Mouse (Mus musculus) forebrain, embryonic 11.5 days (tissue): ENCODE measurements around the gene R3hdm2. TPM values are rescaled to one million over a fixed set of nuclear protein-coding genes. Genes with fewer than 3 reads are reported as not detected.

ENCODE experiments used
- ATAC-seq: fragments of 200-750 bp; cut with Nextera tagmentation; replicated peaks from 2 replicates; pipeline ENCODE4 v1.8.0; 2017; ENCODE audit warnings: moderate TSS enrichment; ENCODE audit not compliant: low FRiP score
- DNase-seq: peaks from one replicate; pipeline ENCODE4 v3.0.0-alpha.2; 2017; ENCODE audit warnings: low spot score
- H3K27ac ChIP-seq: fragments of 300-500 bp; sonication (generic); 2 replicates; pipeline ENCODE4 v1.5.1; 2014; ENCODE audit warnings: low read depth, low read length
- H3K27me3 ChIP-seq: fragments of 300-500 bp; sonication (generic); 2 replicates; pipeline ENCODE4 v1.6.1; 2014; ENCODE audit warnings: mild to moderate bottlenecking, low read length, mixed read lengths; ENCODE audit not compliant: control insufficient read depth, insufficient read depth
- H3K36me3 ChIP-seq: fragments of 300-500 bp; sonication (generic); 2 replicates; pipeline ENCODE4 v1.6.1; 2014; ENCODE audit warnings: mild to moderate bottlenecking, low read length, moderate library complexity, mixed read lengths; ENCODE audit not compliant: control insufficient read depth, insufficient read depth
- H3K4me1 ChIP-seq: fragments of 300-500 bp; sonication (generic); replicated peaks from 2 replicates; pipeline ENCODE4 v1.6.1; 2014; ENCODE audit warnings: low read length, mixed read lengths; ENCODE audit not compliant: control insufficient read depth, insufficient read depth
- H3K4me2 ChIP-seq: fragments of 300-500 bp; sonication (generic); 2 replicates; pipeline ENCODE4 v1.6.1; 2014; ENCODE audit warnings: low read depth, mild to moderate bottlenecking, low read length, moderate library complexity, mixed read lengths; ENCODE audit not compliant: severe bottlenecking
- H3K4me3 ChIP-seq: fragments of 300-500 bp; sonication (generic); 2 replicates; pipeline ENCODE4 v1.5.1; 2014; ENCODE audit warnings: low read depth, low read length
- H3K9ac ChIP-seq: fragments of 300-500 bp; sonication (generic); 2 replicates; pipeline ENCODE4 v1.6.1; 2014; ENCODE audit warnings: low read length
- H3K9me3 ChIP-seq: fragments of 300-500 bp; sonication (generic); 2 replicates; pipeline ENCODE4 v1.6.1; 2016; ENCODE audit warnings: low read length, mixed read lengths; ENCODE audit not compliant: control insufficient read depth
- WGBS: fragments of 180-500 bp; shearing (Covaris S2); extraction: QIAGEN DNeasy Blood & Tissue Kit; methylation state at CpG from one replicate; pipeline ENCODE4 v1.1.7; 2014; 5-methylcytosine and 5-hydroxymethylcytosine counted together
- polyA plus RNA-seq: library from polyadenylated mRNA; unstranded; fragments of >200 nt; fragmentation: Nextera tagmentation; extraction: Ambion mirVana; gene quantifications from 2 replicates; pipeline ENCODE4 v1.2.1, GENCODE M21; 2014

R3hdm2 gene
- polyA plus RNA-seq, 1 experiment from 2014 or later = 44.6 TPM

DNA sequence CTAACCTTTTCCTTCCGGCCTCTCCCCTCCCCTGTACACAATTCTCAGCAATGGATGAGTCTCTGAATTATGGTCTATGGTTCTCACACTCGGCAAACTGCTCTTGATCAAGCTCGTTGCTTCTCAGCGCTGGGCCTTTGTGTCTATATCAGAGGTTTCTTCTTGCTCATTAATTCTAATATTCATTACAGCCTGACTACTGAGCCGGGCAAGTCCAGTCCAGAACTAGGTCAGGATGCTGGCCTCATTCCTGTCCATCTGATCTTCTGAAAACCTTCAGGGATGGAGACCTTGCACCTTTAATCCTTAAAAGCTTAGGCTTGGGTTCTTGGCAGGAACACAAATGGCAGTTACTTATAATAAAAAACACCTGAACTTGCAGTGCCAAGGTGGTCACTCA is 119.4 kb downstream of the R3hdm2 start:
- H3K36me3 ChIP-seq = no peaks in the 10 kb centered on the region; the same call in 1 of the 2 replicates
- H3K4me1 ChIP-seq = no peaks in the 10 kb centered on the region
- no peak overlapping the region for H3K27ac ChIP-seq
- no peaks in the 10 kb centered on the region for H3K27me3 ChIP-seq
- WGBS = 80% methylated on average over 5 of the region's 5 CpGs
- no peak overlapping the region for H3K4me2 ChIP-seq
- no peak overlapping the region for H3K9ac ChIP-seq
- H3K4me3 ChIP-seq = no peak overlapping the region
- no peak for DNase-seq
- H3K9me3 ChIP-seq = no peaks in the 10 kb centered on the region
- no peak for ATAC-seq

DNA sequence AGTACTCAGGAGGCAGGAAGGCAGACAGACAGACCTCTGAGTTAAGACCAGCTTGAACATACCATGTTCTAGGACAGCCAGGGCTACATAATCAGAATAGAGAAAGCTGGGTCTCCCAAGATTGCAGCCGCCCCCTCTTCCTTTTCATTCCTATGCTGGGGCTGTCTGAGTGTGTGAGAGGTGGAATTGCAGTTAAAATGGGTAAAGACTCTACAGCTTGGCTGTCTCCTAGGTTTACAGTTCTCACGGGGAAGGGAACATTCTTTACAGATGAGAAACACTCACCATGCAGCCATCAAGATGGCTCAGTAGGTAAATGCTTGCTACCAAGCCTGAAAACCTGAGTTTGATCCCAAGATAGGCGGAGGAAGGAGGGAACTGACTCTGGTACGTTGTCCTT is 119.9 kb downstream of the R3hdm2 start:
- ATAC-seq (no peak), DNase-seq (no peak)
- no peak overlapping the region for H3K4me3 ChIP-seq
- 90% methylated on average over 4 of the region's 4 CpGs for WGBS
- H3K36me3 ChIP-seq = no peaks in the 10 kb centered on the region; the same call in 1 of the 2 replicates
- no peak overlapping the region for H3K4me2 ChIP-seq
- no peaks in the 10 kb centered on the region for H3K9me3 ChIP-seq
- H3K9ac ChIP-seq = no peak overlapping the region
- H3K27me3 ChIP-seq = no peaks in the 10 kb centered on the region
- H3K27ac ChIP-seq = no peak overlapping the region
- no peaks in the 10 kb centered on the region for H3K4me1 ChIP-seq

DNA sequence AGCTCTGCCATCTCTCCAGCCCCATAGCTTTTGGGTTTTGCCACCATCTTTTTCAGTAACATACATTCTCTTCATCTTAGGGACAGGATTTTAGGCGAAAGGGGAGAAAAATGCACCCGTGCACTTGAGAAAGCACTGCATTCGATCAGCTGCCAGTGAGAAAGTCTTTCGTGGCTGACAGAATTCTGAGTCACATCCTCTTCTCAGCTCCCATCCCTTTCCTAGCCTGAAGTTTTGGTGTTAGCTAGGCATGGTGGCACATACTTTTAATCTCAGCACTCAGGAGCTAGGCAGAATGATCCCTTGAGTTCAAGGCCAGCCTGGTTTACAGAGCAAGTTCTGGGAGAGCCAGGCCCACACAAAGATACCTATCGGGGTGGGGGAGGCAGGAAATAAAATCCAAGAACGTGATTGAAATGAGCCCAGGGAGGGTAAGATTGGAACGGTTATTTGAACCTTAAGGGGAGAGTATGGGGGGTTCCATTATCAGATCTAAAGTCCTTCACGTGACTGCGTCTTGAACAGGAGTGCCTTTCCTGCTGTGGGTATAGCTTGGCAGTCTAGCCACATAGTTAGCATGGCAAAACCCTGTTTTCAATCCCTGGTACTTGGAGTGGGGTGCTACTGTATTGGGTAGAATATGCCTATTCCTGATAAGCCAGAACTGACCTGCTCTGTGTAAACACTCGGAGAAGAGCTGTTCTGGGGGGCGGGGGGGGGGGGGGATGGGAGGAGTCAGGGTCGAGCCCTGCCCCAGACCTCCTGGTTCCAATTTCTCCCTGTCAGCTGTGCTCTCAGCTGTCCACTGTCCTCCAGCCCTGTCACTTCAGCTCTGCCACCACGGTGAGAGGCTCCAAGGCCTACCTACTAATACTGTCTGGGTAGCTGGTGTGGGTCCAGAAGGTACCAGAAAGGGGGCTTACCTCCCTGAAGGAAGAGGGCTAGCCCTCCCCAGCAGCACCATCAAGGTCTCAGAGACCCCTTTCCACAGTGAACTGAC is 121.1 kb downstream of the R3hdm2 start, which contains the start of gene Stac3:
Gene Stac3 (plus strand): TSS at position 793 of the 1,000 bp plus-strand sequence.
- Histone ChIP-seq H3K27ac (no peak within 1 kb of the TSS), H3K4me3 (no peak within 1 kb of the TSS), H3K9ac (no peak within 1 kb of the TSS), H3K36me3 (no peaks in the 10 kb centered on the region), H3K9me3 (no peaks in the 10 kb centered on the region), H3K27me3 (no peaks in the 10 kb centered on the region), H3K4me2 (no peak within 1 kb of the TSS), H3K4me1 (no peaks in the 10 kb centered on the region)
- 79% methylated on average over 13 of the region's 13 CpGs for WGBS
- ATAC-seq (no peak; the same call in 1 of the 2 replicates), DNase-seq (no peak)

DNA sequence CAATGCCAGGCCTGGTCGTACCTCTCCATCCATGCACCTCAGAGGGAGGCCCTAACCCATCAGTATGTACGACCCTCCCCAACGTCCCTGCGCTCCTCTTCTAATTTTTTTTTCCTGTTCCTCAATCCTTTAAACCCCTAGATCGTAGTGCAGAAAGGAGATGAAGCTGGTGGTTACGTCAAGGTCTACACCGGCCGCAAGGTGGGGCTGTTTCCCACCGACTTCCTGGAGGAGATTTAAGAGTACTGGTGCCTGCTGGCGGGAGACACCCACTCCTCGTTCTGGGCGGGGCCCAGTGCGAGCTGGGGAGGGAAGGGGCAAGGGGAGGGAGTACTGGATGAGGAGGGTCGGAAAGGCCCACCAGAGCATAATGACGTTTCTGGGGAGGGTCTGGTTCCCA is 128.1 kb downstream of the R3hdm2 start:
- Histone ChIP-seq H3K4me1 (peaks cover 28% of the 10 kb centered on the region), H3K36me3 (no peaks in the 10 kb centered on the region), H3K9me3 (no peaks in the 10 kb centered on the region), H3K9ac (no peak overlapping the region), H3K27me3 (peaks cover 44% of the 10 kb centered on the region), H3K4me3 (no peak overlapping the region), H3K27ac (no peak overlapping the region), H3K4me2 (peak overlapping the region; percentile 68; the same call in 1 of the 2 replicates)
- DNase-seq (peak; percentile 89), ATAC-seq (no peak)
- 2% methylated on average over 15 of the region's 15 CpGs for WGBS

DNA sequence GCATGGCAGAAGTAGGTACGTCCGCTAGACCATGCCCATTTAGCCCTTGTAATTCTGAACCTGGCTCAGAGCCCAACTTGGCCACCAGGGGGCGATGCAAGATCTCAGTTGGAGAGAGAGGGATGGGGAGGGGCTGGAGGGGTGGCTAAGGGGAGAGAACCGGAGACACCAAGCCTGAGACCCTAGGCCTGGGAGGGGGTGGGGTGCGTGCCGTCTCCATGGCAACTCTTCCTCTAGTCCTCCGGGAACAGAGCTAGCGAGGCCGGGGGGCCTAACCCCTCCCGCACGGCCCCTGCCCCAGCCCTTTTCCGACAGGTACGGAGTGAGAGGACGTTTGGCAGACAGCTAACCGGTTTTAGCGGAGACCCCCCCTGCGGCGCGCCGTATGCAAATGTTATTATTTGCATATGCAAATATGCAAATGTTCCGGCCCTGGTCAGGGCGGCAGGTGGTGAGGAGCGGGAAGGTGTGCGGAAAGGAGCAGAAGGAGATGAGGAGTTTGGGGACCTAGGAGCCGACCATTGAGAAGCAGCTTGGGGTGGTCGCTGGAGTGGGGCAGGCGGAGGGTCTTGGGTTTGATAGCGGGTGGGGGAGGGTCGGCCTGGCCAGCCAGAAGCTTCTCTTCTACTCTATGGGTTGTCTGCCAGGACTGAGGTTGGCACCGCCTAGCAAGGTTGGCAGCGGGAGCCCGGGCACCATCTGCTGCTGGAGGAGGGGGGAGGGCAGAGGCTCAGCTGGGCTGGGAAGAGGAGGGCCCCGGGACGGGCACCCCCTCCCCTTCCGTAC is 129.1 kb downstream of the R3hdm2 start:
- H3K36me3 ChIP-seq = no peaks in the 10 kb centered on the region
- DNase-seq = peak; percentile 98
- peak overlapping the region; percentile 32 for H3K9ac ChIP-seq
- peak overlapping the region; percentile 68 for H3K4me2 ChIP-seq
- no peaks in the 10 kb centered on the region for H3K9me3 ChIP-seq
- peak overlapping the region; percentile 36 for H3K4me3 ChIP-seq
- H3K4me1 ChIP-seq = peaks cover 36% of the 10 kb centered on the region
- under 1% methylated on average over 35 of the region's 35 CpGs for WGBS
- H3K27ac ChIP-seq = peak overlapping the region; percentile 80
- peak; percentile 67 for ATAC-seq
- H3K27me3 ChIP-seq = peaks cover 49% of the 10 kb centered on the region

DNA sequence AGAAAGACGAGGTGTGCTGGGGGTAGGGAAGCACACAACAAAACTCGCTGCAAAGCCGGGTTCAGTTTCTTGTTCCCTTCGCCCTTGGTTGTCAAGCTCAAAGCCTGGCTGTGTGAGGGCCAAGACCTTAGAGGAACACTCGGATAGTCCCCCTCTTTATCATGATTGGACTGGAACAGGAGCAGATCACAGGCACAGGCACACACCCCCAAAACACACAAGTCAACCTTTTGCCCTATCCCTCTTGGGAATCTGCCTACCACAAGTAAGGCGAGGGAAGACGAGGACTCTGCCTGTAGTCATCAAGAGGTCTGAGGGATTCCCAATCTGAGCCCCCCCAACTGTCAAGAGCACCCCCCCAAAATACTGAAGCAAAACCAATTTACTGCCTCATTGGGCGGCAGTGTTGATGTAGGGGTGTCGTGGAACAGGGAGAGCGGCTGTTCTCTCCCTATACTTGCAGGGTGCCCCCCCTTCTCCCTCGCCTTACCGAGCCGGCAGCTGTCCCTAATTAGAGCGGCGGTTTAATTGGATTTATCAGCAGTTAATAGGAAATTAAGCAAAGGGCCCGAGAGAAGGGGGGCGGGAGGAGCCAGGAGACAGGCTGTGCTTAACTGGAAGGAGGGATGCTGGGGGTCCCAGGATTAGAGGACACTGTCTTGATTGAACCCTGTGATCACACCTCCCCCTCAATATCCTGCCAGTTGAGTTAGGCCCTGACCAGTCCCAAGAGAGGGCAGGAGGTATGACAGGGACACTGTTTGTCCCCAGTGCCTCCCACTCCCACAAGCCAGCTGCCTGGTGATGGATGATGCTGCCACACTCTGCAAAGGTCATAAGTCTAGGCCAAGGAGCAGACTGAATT is 129.9 kb downstream of the R3hdm2 start:
- Histone ChIP-seq H3K4me1 (peaks cover 43% of the 10 kb centered on the region), H3K9ac (peak overlapping the region; percentile 32), H3K27me3 (peaks cover 58% of the 10 kb centered on the region), H3K4me2 (peak overlapping the region; percentile 68), H3K4me3 (peak overlapping the region; percentile 36), H3K36me3 (no peaks in the 10 kb centered on the region), H3K27ac (peak overlapping the region; percentile 80), H3K9me3 (no peaks in the 10 kb centered on the region)
- DNase-seq (peak; percentile 80), ATAC-seq (peak; percentile 6; the same call in 1 of the 2 replicates)
- 2% methylated on average over 17 of the region's 17 CpGs for WGBS

DNA sequence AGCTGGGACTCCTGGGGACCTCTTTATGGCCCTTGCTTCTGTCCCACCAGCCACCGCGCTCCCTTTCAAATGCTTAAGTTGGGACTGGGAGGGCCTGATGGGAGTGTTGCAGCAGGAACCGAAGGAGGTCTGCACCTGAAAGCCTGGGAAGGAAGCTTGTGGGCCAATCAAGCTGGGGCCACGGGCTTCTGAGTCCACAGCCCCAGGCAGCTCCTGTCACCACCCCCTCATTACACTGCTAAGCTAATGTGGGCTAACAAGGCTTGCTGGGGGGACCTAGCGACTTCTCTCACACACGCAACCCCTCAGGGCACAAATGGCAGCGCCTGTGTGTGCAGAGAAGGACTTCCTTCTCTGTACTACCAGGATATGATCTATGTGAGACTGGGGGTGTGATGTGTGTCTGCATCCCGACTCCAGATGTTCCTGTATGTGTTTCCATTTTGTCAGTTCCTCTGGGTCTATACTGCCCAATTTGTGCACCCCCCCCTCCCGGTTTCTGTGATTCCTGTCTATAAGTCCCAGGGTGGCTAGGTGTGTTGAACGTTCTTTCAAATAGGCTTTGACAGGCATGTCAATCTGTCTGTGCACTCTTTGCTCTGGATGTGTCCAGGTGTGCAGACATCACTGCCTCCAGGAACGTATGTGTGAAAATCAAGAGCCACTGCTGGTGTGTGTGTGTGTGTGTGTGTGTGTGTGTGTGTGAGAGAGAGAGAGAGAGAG is 130.9 kb downstream of the R3hdm2 start:
- H3K27me3 ChIP-seq = peaks cover 64% of the 10 kb centered on the region

More for the DNA sequence above, 130.9 kb downstream of the R3hdm2 start:
- DNase-seq = no peak
- H3K4me2 ChIP-seq = peak overlapping the region; percentile 83
- ATAC-seq = no peak
- peak overlapping the region; percentile 36 for H3K4me3 ChIP-seq
- WGBS = 5% methylated on average over 11 of the region's 11 CpGs
- peak overlapping the region; percentile 80 for H3K27ac ChIP-seq
- no peaks in the 10 kb centered on the region for H3K9me3 ChIP-seq
- peaks cover 49% of the 10 kb centered on the region for H3K4me1 ChIP-seq
- no peaks in the 10 kb centered on the region for H3K36me3 ChIP-seq
- peak overlapping the region; percentile 62 for H3K9ac ChIP-seq
